Mouse (Mus musculus) lung, postnatal 0 days (tissue): ENCODE measurements around the gene Suclg2. TPM values are rescaled to one million over a fixed set of nuclear protein-coding genes. Genes with fewer than 3 reads are reported as not detected.
A peak's percentile ranks its signal among the peaks of the same experiment; 100 is the strongest.

Source experiments
- ATAC-seq: fragments of 200-750 bp; cut with Nextera tagmentation; 2 replicates; pipeline ENCODE4 v1.8.0; 2017; ENCODE audit warnings: moderate library complexity
- DNase-seq: peaks from one replicate; pipeline ENCODE4 v3.0.0-alpha.2; 2016; ENCODE audit warnings: low spot score
- H3K27ac ChIP-seq: fragments of 300-500 bp; sonication (generic); 2 replicates; pipeline ENCODE4 v1.5.1; 2014; ENCODE audit warnings: antibody characterized with exemption, mild to moderate bottlenecking, low read length, mixed read lengths
- H3K27me3 ChIP-seq: fragments of 300-500 bp; sonication (generic); replicated peaks from 2 replicates; pipeline ENCODE4 v1.6.1; 2014; ENCODE audit warnings: low read length, mixed read lengths; ENCODE audit not compliant: insufficient read depth
- H3K36me3 ChIP-seq: fragments of 300-500 bp; sonication (generic); 2 replicates; pipeline ENCODE4 v1.6.1; 2014; ENCODE audit warnings: low read length, mixed read lengths; ENCODE audit not compliant: insufficient read depth
- H3K4me1 ChIP-seq: fragments of 300-500 bp; sonication (generic); 2 replicates; pipeline ENCODE4 v1.6.1; 2014; ENCODE audit warnings: antibody characterized with exemption, low read depth, low read length, mixed read lengths; ENCODE audit not compliant: insufficient read depth
- H3K4me2 ChIP-seq: fragments of 300-500 bp; sonication (generic); replicated peaks from 2 replicates; pipeline ENCODE4 v1.6.1; 2014; ENCODE audit warnings: low read depth, mild to moderate bottlenecking, low read length, moderate library complexity, mixed read lengths
- H3K4me3 ChIP-seq: fragments of 300-500 bp; sonication (generic); 2 replicates; pipeline ENCODE4 v1.5.1; 2014; ENCODE audit warnings: low read depth, low read length
- H3K9ac ChIP-seq: fragments of 300-500 bp; sonication (generic); replicated peaks from 2 replicates; pipeline ENCODE4 v1.6.1; 2014; ENCODE audit warnings: low read depth, mild to moderate bottlenecking
- H3K9me3 ChIP-seq: fragments of 300-500 bp; sonication (generic); 2 replicates; pipeline ENCODE4 v1.6.1; 2016; ENCODE audit warnings: low read length, mixed read lengths
- CTCF ChIP-seq: IDR thresholded peaks from 2 replicates; pipeline ENCODE4 v1.5.1; 2016; ENCODE audit warnings: antibody characterized with exemption, mild to moderate bottlenecking
- EP300 ChIP-seq: IDR thresholded peaks from 2 replicates; pipeline ENCODE4 v1.6.1; 2016; ENCODE audit warnings: antibody characterized with exemption, mild to moderate bottlenecking, control low read depth
- WGBS: fragments of 180-500 bp; shearing (Covaris S2); extraction: QIAGEN DNeasy Blood & Tissue Kit; methylation state at CpG from one replicate; pipeline ENCODE4 v1.1.7; 2014; 5-methylcytosine and 5-hydroxymethylcytosine counted together
- polyA plus RNA-seq: library from polyadenylated mRNA; unstranded; fragments of >200 nt; fragmentation: Nextera tagmentation; extraction: Ambion mirVana; gene quantifications from 2 replicates; pipeline ENCODE4 v1.2.1, GENCODE M21; 2015

The Suclg2 gene
- 37.4 and 40.1 TPM in 2 replicates for polyA plus RNA-seq

DNA sequence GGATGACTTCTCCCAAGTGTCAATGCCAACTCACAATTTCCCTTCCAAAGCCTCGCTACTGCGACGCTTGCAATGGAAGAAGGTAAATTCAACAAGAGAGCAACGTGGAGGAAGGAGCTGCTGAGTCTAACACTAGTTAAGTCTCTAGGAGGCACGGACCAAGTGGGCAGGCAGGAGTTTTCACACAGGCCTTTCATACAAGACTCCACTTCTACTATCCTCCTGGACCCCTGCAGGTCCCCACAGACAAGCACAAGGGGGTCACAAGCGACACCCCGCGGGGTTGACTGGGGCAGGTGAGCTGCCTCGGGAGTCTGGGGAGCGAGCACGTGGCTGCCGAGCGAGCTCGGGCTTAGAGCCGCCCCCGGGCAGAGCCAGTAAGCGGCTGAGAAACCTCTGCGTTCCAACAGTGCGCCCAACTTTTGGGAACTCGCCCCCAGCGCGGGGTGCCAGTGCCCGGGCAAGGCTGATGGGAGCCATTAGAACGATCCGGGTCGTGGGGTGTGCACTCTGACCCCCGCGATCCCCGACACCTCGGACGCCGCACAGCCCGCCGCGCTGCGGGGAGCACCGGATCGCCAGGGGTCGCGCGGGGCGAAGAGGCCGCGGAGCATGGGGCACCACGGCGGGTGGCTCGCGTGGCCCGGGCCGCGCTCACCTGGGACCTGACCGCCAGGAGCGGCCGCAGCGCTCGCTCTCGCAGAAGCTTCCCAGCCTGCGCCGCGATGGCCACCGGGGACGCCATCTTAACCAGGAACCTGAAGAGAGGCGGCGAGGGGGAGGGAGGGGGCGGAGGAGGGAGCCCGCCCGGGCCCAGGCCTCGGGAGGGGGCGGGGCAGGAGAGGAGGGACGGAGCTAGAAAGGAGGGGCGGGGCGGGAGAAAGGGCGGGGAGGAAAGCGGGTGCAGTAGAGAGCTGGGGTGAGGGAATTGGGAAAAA lies at the start of gene Suclg2:
Suclg2 (minus strand) TSS at position 770 of the 938 bp plus-strand sequence.
- peak; percentile 96 for ATAC-seq
- DNase-seq, result peak; percentile 91
- Histone ChIP-seq H3K36me3 (no peaks in the 10 kb centered on the region), H3K4me3 (peak within 1 kb of the TSS; percentile 94), H3K27me3 (no peaks in the 10 kb centered on the region), H3K4me2 (peak within 1 kb of the TSS; percentile 92), H3K4me1 (peaks cover 3% of the 10 kb centered on the region; the same call in 1 of the 2 replicates), H3K9me3 (no peaks in the 10 kb centered on the region), H3K9ac (peak within 1 kb of the TSS; percentile 79), H3K27ac (peak within 1 kb of the TSS; percentile 62)
- under 1% methylated on average over 45 of the region's 74 CpGs for WGBS
- peak; percentile 42 for TF ChIP-seq CTCF
- no peak for TF ChIP-seq EP300

DNA sequence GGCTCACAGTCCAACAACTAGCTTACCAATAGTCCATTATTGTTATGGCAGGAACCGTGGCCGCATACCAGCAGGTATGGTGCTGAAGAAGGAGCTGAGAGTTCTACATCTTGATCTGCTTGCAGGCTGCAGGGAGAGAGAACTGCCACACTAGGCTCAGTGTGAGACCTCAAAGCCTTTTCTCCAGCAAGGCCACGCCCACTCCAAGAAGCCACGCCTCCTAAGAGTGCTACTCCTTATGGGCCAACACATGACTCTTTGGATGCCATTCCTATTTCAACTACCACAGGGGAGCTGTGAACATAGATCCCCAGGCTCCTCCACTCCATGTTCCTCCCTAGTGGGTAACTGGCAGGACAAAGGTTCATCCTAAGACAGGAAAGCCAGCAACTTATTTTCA lies 48.0 kb upstream of the Suclg2 start:
- Histone ChIP-seq H3K9me3 (no peaks in the 10 kb centered on the region), H3K9ac (no peak overlapping the region), H3K4me1 (no peaks in the 10 kb centered on the region), H3K4me2 (no peak overlapping the region), H3K27me3 (no peaks in the 10 kb centered on the region), H3K36me3 (no peaks in the 10 kb centered on the region), H3K27ac (no peak overlapping the region), H3K4me3 (no peak overlapping the region)
- no peak for TF ChIP-seq EP300
- TF ChIP-seq CTCF, result no peak
- ATAC-seq (no peak), DNase-seq (no peak)
- WGBS, result 62% methylated on average over 4 of the region's 4 CpGs

DNA sequence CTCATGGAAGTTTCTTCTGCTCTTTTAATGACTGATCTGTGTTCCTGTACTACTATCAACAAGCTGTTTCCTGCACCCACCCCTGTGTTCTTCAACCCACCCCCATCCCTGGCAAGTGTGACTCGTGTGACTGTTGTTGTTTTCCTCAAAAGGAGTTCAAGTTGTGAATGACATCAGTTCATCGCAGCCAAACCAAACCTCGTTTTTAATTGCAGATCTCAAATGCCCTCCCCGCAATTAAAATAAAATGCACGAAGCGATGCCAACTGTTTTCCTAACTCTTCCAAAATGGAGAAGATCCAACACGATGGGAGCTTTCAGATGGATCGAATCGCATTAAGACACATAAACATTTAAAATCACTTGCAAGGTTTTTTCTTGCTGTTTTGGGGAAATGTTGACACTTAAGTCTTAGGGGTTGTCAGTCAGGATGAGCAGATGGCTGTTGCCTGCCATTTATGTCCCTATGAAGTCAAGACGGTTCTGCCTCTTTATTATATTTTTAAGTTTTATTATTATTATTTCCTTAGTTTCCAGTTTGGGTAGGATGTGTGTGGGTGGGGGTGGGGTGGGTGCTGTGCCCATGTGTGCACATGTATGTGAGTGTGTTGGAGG lies 41.1 kb upstream of the Suclg2 start:
- DNase-seq, result peak; percentile 41
- 74% methylated on average over 10 of the region's 10 CpGs for WGBS
- Histone ChIP-seq H3K36me3 (no peaks in the 10 kb centered on the region), H3K9ac (no peak overlapping the region), H3K27me3 (no peaks in the 10 kb centered on the region), H3K27ac (no peak overlapping the region), H3K4me1 (no peaks in the 10 kb centered on the region), H3K4me3 (no peak overlapping the region), H3K4me2 (no peak overlapping the region), H3K9me3 (no peaks in the 10 kb centered on the region)
- TF ChIP-seq EP300 (no peak), CTCF (no peak)
- ATAC-seq, result no peak

GRCm38 (mm10) chr6:95742378-95742777 lies 23.8 kb upstream of the Suclg2 start:
- ATAC-seq (peak; percentile 78), DNase-seq (peak; percentile 70)
- no peaks in the 10 kb centered on the region for H3K27me3 ChIP-seq
- no peak overlapping the region for H3K4me2 ChIP-seq
- TF ChIP-seq EP300 (0 out of 2 replicates have a peak, but pooled peaks have one; percentile 17), CTCF (no peak)
- no peaks in the 10 kb centered on the region for H3K9me3 ChIP-seq
- WGBS, result 67% methylated on average over 4 of the region's 4 CpGs
- no peak overlapping the region for H3K4me3 ChIP-seq
- H3K9ac ChIP-seq, result no peak overlapping the region
- H3K27ac ChIP-seq, result no peak overlapping the region
- H3K4me1 ChIP-seq, result no peaks in the 10 kb centered on the region
- no peaks in the 10 kb centered on the region for H3K36me3 ChIP-seq

GRCm38 (mm10) chr6:95731570-95732367 lies 13.2 kb upstream of the Suclg2 start:
- Histone ChIP-seq H3K36me3 (no peaks in the 10 kb centered on the region), H3K27ac (no peak overlapping the region), H3K9ac (no peak overlapping the region), H3K4me1 (no peaks in the 10 kb centered on the region), H3K9me3 (no peaks in the 10 kb centered on the region), H3K4me2 (no peak overlapping the region), H3K27me3 (no peaks in the 10 kb centered on the region), H3K4me3 (no peak overlapping the region)
- DNase-seq (peak; percentile 49), ATAC-seq (peak; percentile 83)
- no peak for TF ChIP-seq CTCF
- WGBS, result 38% methylated on average over 11 of the region's 11 CpGs

DNA sequence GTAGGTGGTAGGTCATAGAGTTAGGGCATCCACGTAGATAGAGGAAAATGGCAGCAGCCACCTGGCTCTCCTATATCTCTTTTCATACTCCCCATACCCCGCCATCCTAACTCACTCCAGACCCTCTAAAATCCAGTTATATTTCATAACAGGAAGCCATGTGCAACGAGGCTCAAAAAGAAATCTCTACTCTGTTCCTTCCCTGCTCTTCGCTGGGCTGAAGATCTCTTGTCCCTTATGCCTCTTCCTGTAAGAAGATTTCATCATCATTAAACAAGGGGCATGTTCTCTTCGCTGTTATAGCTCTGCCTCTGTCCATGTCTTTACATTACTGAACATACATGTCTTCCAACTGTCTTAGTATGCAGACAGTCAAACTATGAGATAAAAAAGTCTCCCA lies 10.8 kb upstream of the Suclg2 start:
- DNase-seq, result no peak
- Histone ChIP-seq H3K4me3 (no peak overlapping the region), H3K4me1 (no peaks in the 10 kb centered on the region), H3K9me3 (no peaks in the 10 kb centered on the region), H3K27me3 (no peaks in the 10 kb centered on the region), H3K4me2 (no peak overlapping the region), H3K27ac (no peak overlapping the region), H3K9ac (no peak overlapping the region), H3K36me3 (no peaks in the 10 kb centered on the region)
- WGBS, result 83% methylated on average over 5 of the region's 5 CpGs
- TF ChIP-seq CTCF, result no peak
- no peak for TF ChIP-seq EP300
- no peak for ATAC-seq
